Mouse (Mus musculus): ENCODE data around the gene Josd2. TPM values are rescaled to one million over a fixed set of nuclear protein-coding genes. Genes with fewer than 3 reads are reported as not detected.

Gene Josd2
- polyA plus RNA-seq, 1 experiment from 2014 or later: 70.4 TPM

DNA sequence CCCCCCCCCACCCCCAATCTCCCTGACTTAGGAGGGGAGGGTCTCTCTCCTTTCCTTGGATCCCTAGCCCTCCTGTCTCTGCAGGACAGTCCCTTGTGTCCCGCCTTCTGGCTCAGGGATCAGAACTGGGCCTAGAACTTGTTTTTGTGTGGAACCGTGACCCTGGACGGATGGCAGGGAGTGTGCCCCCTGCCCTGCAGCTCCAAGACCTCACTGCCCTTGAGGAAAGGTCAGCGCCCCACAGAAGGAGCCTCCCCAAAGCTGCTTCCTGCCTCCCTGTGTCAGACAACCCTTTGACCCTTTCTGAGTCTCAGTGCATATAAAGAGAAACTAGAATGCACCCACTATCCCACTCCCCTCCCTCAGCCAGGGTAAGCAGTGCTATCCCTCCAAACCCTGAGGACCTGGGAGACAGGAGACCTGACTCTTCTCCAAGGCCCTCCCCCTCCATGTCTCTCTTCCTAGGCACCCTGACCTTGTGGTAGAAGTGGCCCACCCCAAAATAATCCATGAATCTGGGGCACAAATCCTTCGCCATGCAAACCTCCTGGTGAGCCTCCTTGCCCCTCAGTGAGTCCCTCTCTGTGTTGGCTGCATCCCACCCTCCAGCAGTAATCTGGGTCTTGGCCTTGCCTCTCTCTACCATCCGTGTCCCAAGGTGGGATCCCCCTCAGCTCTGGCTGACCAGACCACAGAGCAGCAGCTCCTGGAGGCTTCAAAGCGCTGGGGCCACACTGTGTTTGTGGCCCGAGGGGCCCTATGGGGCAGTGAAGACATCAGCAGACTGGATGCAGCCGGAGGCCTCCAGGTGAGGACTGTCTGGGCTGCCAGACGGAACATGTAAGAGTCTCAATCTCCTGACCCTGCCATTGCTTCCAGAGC is 1.5 kb upstream of the Josd2 start:
- peaks cover 29% of the 10 kb centered on the region for H3K27me3 ChIP-seq
- no peak for ATAC-seq
- no peak for DNase-seq (ENCODE audit: low read depth, low spot score)
- TF ChIP-seq CTCF (IDR thresholded peaks at IDR 0.05): no peak
- ChIA-PET CTCF (interaction anchor here (1.0 kb wide), 1 partner anchor 16 kb away, joined by 3 read pairs; no protein-coding TSS in a partner anchor), POLR2A (no interaction called here)
- in situ Hi-C loops (cut with MboI; ENCODE audit: low pct_unique_long_range_greater_than_20kb): loop anchor here (5.0 kb wide), 2 partner anchors 84 to 209 kb away; partner anchors contain the start of genes Acp4 and Syt3

DNA sequence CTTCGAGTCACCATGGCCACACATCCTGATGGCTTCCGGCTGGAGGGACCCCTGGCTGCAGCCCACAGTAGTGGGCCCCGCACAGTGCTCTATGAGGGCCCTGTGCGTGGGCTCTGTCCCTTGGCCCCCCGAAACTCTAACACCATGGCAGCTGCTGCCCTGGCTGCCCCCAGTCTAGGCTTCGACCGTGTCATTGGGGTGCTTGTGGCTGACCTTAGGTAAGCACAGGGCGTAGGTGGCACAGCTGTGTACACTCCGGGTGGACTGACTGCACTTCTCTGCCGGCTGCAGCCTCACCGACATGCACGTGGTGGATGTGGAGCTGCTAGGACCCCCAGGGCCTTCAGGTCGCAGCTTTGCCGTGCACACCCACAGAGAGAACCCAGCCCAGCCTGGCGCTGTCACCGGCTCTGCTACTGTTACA is 880 bp upstream of the Josd2 start:
- CTCF ChIA-PET: interaction anchor here (1.0 kb wide), 1 partner anchor 17 kb away, joined by 3 read pairs; no protein-coding TSS in a partner anchor
- POLR2A ChIA-PET: no interaction called here
- DNase-seq (ENCODE audit: low read depth, low spot score) (no peak), ATAC-seq (no peak)
- TF ChIP-seq CTCF (IDR thresholded peaks at IDR 0.05): no peak
- in situ Hi-C loops (cut with MboI; ENCODE audit: low pct_unique_long_range_greater_than_20kb): loop anchor here (5.0 kb wide), 2 partner anchors 85 to 210 kb away; partner anchors contain the start of genes Acp4 and Syt3
- peaks cover 23% of the 10 kb centered on the region for H3K27me3 ChIP-seq

DNA sequence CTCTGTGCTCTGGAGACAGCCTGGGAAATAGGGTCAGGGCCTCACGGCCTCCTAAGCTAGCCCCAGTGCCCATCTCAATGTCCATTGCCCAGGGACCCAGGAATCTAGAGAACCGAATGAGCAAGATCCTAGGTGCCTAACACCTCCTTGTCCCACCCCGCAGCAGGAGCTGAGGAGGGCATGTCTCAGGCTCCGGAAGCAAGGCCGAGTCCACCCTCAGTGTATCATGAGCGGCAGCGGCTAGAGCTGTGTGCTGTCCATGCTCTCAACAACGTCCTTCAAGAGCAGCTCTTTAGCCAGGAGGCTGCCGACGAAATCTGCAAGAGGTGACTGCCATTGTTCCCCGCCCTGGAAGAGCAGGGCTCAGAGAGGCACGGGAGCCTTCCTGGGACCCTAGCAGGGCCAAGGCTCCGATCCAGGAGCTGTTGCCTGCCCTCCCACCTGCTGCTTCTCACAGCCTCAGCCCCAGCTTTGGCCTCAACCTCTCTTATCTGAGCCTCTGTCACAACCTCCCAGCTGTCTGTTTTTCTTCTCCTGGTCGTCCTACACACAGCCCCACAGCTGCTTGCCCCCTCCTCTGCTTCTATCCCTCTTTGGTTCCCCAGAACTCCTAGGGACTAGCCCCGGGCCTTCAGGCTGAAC is 985 bp downstream of the Josd2 start:
- POLR2A ChIA-PET: no interaction called here
- H3K27me3 ChIP-seq: peaks cover 5% of the 10 kb centered on the region
- ATAC-seq (no peak), DNase-seq (ENCODE audit: low read depth, low spot score) (no peak)
- CTCF ChIA-PET: interaction anchor here (2.4 kb wide), 1 partner anchor 17 kb away, joined by 9 read pairs; no protein-coding TSS in a partner anchor
- TF ChIP-seq CTCF (IDR thresholded peaks at IDR 0.05): no peak
- in situ Hi-C loops (cut with MboI; ENCODE audit: low pct_unique_long_range_greater_than_20kb): loop anchor here (5.0 kb wide), 2 partner anchors 86 to 211 kb away; partner anchors contain the start of genes Acp4 and Syt3

DNA sequence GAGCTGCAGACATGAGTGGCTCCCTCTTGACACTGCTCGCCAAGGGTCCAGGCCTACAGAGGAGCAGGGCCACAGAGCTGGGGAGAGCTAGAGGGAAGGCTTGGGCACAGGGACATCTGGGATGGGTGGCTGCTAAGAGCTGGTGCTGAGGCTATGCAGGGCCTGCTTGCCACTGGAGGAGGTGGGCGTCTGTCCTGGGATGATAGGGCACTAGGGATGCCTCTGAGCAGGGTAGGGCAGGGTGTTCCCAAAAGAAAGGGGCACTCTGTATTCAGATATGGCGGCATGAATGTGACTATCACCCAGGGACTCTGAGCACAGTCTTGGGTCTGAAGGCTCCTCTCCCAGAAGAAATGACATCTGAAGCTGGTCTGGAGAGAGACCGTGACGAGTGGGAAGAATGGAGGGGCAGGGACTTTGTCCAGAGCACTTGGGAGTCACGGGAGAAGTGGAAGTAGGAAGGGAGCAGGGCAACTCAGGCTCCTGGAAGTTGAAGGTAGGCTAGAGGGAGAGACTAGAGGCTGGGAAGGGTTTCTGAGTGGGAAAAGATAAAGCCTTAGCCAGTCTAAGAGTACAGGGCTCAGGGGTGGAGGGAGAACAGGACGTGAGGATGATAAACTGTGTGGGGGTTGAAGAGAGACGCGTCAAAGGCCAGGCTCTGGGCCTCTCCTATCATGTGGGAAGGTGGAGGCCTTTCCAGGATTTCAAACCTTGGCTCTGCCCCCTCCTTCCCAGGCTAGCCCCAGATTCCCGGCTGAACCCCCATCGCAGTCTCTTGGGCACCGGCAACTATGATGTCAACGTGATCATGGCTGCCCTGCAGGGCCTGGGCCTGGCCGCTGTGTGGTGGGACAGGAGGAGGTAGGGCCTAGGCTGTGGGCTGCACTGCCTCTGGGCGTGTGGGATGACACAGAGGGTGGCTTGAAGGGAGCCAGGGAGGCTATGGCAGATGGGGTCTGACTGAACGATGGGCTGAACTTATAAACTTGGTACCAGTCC is 2.2 kb downstream of the Josd2 start:
- ChIA-PET POLR2A (no interaction called here), CTCF (interaction anchor here (2.4 kb wide), 1 partner anchor 16 kb away, joined by 9 read pairs; no protein-coding TSS in a partner anchor)
- ATAC-seq (no peak), DNase-seq (ENCODE audit: low read depth, low spot score) (no peak)
- peaks cover 4% of the 10 kb centered on the region for H3K27me3 ChIP-seq
- no peak for TF ChIP-seq CTCF (IDR thresholded peaks at IDR 0.05)
- in situ Hi-C loops (cut with MboI; ENCODE audit: low pct_unique_long_range_greater_than_20kb): loop anchor here (5.0 kb wide), 2 partner anchors 88 to 213 kb away; partner anchors contain the start of genes Acp4 and Syt3

DNA sequence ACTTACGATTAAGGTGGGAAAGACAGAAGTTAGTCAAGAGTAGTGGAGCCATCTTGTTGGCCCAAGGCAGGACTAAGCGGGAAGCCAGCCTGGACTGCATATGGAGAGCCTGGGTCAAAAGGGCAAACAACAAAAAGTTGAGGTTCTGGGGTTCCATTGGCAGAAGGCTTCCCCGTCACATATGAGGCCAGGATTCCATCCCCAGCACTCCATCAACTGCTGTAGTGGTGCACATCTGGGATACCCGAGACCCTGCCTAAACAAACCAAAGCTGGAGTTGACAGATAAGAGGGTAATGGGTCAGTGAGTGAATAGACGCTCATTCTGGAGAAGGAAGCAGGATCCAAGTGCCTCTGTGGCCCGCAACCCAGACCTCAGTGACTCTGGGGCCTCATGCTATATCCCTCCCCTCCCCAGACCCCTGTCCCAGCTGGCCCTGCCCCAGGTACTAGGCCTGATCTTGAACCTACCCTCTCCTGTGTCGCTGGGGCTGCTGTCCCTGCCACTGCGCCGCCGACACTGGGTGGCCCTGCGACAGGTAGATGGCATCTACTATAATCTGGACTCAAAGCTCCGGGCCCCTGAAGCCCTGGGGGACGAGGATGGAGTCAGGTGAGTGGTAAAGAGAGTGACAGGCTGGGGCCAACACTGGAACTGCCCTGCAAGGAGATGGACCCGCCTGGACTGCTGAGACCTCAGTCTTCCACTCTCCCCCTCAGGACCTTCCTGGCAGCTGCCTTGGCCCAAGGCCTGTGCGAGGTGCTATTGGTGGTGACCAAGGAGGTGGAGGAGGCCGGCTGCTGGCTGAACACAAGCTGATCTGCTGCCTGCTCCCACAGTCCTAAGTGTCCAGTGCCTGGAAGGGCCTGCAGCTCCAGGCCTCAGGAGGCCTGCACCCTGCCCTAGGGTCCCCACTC is 3.2 kb downstream of the Josd2 start:
- H3K27me3 ChIP-seq: peaks cover 11% of the 10 kb centered on the region
- TF ChIP-seq CTCF (IDR thresholded peaks at IDR 0.05): no peak
- in situ Hi-C loops (cut with MboI; ENCODE audit: low pct_unique_long_range_greater_than_20kb): no loop called here
- ChIA-PET CTCF (no interaction called here), POLR2A (no interaction called here)
- DNase-seq (ENCODE audit: low read depth, low spot score) (no peak), ATAC-seq (no peak)

DNA sequence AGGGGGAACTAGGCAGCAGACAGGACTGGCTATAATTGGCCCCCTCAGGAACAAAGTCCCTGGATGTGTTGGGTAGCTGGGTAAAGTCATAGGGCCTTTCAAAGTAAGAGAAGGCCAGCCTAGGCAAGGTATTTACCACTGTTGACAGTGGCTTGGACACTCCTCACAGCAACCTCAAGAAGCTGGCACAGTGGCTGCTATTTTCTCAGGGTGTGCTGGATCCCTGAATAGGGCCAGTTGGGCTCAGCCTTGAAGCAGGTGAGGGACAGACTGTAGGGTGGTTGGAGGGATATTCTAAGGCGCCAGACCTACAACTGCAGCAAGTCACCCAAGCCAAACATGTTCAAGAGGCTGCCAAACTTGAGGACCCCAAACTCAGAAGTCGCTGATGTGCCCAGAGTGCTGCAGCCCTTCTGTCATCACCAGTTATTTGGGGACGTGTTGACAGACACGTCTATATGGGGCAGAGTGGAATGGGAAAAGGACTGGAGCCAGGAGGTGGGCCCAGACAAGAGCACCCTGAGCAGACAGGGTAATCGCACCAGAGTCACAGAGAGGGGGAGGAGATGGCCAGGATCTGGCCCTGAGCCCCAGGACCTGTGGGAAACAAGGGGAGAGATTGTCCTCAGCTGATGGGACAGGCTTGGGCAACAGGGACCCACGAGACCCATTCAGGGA is 4.2 kb downstream of the Josd2 start:
- in situ Hi-C loops (cut with MboI; ENCODE audit: low pct_unique_long_range_greater_than_20kb): no loop called here
- no peak for TF ChIP-seq CTCF (IDR thresholded peaks at IDR 0.05)
- DNase-seq (ENCODE audit: low read depth, low spot score) (no peak), ATAC-seq (no peak)
- CTCF ChIA-PET: no interaction called here
- peaks cover 17% of the 10 kb centered on the region for H3K27me3 ChIP-seq
- POLR2A ChIA-PET: no interaction called here

GRCm38 (mm10) chr7:44472558-44472885 is 4.7 kb downstream of the Josd2 start:
- H3K27me3 ChIP-seq: peaks cover 21% of the 10 kb centered on the region
- no peak for ATAC-seq
- POLR2A ChIA-PET: no interaction called here
- CTCF ChIA-PET: no interaction called here
- no peak for TF ChIP-seq CTCF (IDR thresholded peaks at IDR 0.05)
- in situ Hi-C loops (cut with MboI; ENCODE audit: low pct_unique_long_range_greater_than_20kb): no loop called here
- no peak for DNase-seq (ENCODE audit: low read depth, low spot score)

GRCm38 (mm10) chr7:44472961-44473646 is 5.3 kb downstream of the Josd2 start:
- DNase-seq (ENCODE audit: low read depth, low spot score) (no peak), ATAC-seq (no peak)
- ChIA-PET CTCF (no interaction called here), POLR2A (no interaction called here)
- H3K27me3 ChIP-seq: peaks cover 26% of the 10 kb centered on the region
- TF ChIP-seq CTCF (IDR thresholded peaks at IDR 0.05): no peak
- in situ Hi-C loops (cut with MboI; ENCODE audit: low pct_unique_long_range_greater_than_20kb): no loop called here
